Mouse (Mus musculus) lung, adult 2 months (tissue): Measurements from ENCODE around the gene Hlf. TPM values are rescaled to one million over a fixed set of nuclear protein-coding genes. Genes with fewer than 3 reads are reported as not detected.

Experiments
- DNase-seq: peaks from one replicate; pipeline ENCODE4 v3.0.0; 2022
- H3K4me1 ChIP-seq: fragments of 200-500 bp; 2 replicates; pipeline ENCODE4 v1.6.1; 2011; ENCODE audit warnings: low read length; ENCODE audit not compliant: control insufficient read depth, insufficient read depth
- H3K4me3 ChIP-seq: fragments of 200-500 bp; replicated peaks from 2 replicates; pipeline ENCODE3; 2011; ENCODE audit warnings: low read depth, mild to moderate bottlenecking, control low read depth, low read length; ENCODE audit errors: extremely low read depth
- CTCF ChIP-seq: fragments of 200-500 bp; IDR thresholded peaks from 2 replicates; pipeline ENCODE4 v1.5.1; 2011; ENCODE audit warnings: mild to moderate bottlenecking, low read length, control low read depth; ENCODE audit not compliant: insufficient read depth
- POLR2A ChIP-seq: fragments of 200-500 bp; IDR thresholded peaks from 2 replicates; pipeline ENCODE4 v1.6.1; 2011; ENCODE audit warnings: low read depth, mild to moderate bottlenecking, control low read depth, low read length, borderline replicate concordance; ENCODE audit errors: extremely low read depth
- WGBS: fragments of 180-500 bp; shearing (Covaris S2); methylation state at CpG from one replicate; pipeline ENCODE4 v1.1.7; 2018; 5-methylcytosine and 5-hydroxymethylcytosine counted together
- polyA plus RNA-seq: library from polyadenylated mRNA; depleted of rRNA; stranded (reverse); fragments of >200 nt; gene quantifications from 2 replicates; pipeline ENCODE4 v1.2.3, GENCODE M21; 2012

The Hlf gene
- polyA plus RNA-seq, 1 experiment = 6.8 TPM

- Histone ChIP-seq H3K4me1 (peaks cover 6% of the 10 kb centered on the region), H3K4me3 (no peak overlapping the region)
- TF ChIP-seq CTCF (no peak), POLR2A (no peak)
- 40% methylated on average over 14 of the region's 14 CpGs for WGBS
- DNase-seq = no peak
Measured at GRCm38 (mm10) chr11:90391271-90392185, 833 bp upstream of the Hlf start.

- peaks cover 6% of the 10 kb centered on the region for H3K4me1 ChIP-seq
- H3K4me3 ChIP-seq = peak overlapping the region; percentile 90
- under 1% methylated on average over 41 of the region's 41 CpGs for WGBS
- peak; percentile 29 for DNase-seq
- TF ChIP-seq CTCF (no peak), POLR2A (no peak)
Measured at GRCm38 (mm10) chr11:90389902-90390816, 536 bp downstream of the Hlf start.

- Histone ChIP-seq H3K4me1 (peaks cover 6% of the 10 kb centered on the region), H3K4me3 (peak overlapping the region; percentile 90)
- WGBS = 2% methylated on average over 36 of the region's 36 CpGs
- DNase-seq = peak; percentile 11
- TF ChIP-seq CTCF (no peak), POLR2A (no peak)
Measured at GRCm38 (mm10) chr11:90389174-90389901, 1.4 kb downstream of the Hlf start.

- WGBS = 57% methylated on average over 32 of the region's 32 CpGs
Measured at GRCm38 (mm10) chr11:90387501-90388440, 2.9 kb downstream of the Hlf start.

GRCm38 (mm10) chr11:90382005-90382611, 8.6 kb downstream of the Hlf start:
- H3K4me3 ChIP-seq = no peak overlapping the region
- no peak for TF ChIP-seq CTCF
- TF ChIP-seq POLR2A = no peak
- peak; percentile 25 for DNase-seq
- WGBS = 17% methylated on average over 6 of the region's 6 CpGs
- H3K4me1 ChIP-seq = peaks cover 6% of the 10 kb centered on the region

More at GRCm38 (mm10) chr11:90387501-90388440, 2.9 kb downstream of the Hlf start:
- TF ChIP-seq CTCF = no peak
- no peak for TF ChIP-seq POLR2A
- no peak overlapping the region for H3K4me3 ChIP-seq
- DNase-seq = no peak
- peaks cover 6% of the 10 kb centered on the region for H3K4me1 ChIP-seq

- Histone ChIP-seq H3K4me1 (peaks cover 6% of the 10 kb centered on the region), H3K4me3 (no peak overlapping the region)
- WGBS = 79% methylated on average over 5 of the region's 5 CpGs
- no peak for TF ChIP-seq POLR2A
- no peak for TF ChIP-seq CTCF
- no peak for DNase-seq
Measured at GRCm38 (mm10) chr11:90381113-90381512, 9.6 kb downstream of the Hlf start.

GRCm38 (mm10) chr11:90380131-90380685, 10.5 kb downstream of the Hlf start:
- no peak for DNase-seq
- H3K4me1 ChIP-seq = peaks cover 6% of the 10 kb centered on the region
- H3K4me3 ChIP-seq = no peak overlapping the region
- no peak for TF ChIP-seq POLR2A
- WGBS = 83% methylated on average over 10 of the region's 10 CpGs

GRCm38 (mm10) chr11:90378008-90378407, 12.7 kb downstream of the Hlf start:
- no peak for DNase-seq
- TF ChIP-seq POLR2A = no peak
- TF ChIP-seq CTCF = no peak
- 77% methylated on average over 5 of the region's 5 CpGs for WGBS
- Histone ChIP-seq H3K4me1 (peaks cover 6% of the 10 kb centered on the region), H3K4me3 (no peak overlapping the region)
